Mouse (Mus musculus) limb, embryonic 11.5 days (tissue): ENCODE measurements around the gene Peli2. TPM values are rescaled to one million over a fixed set of nuclear protein-coding genes. Genes with fewer than 3 reads are reported as not detected.
A peak's percentile ranks its signal among the peaks of the same experiment; 100 is the strongest.

Source experiments
- ATAC-seq: fragments of 200-750 bp; cut with Nextera tagmentation; 2 replicates; pipeline ENCODE4 v1.8.0; 2017; ENCODE audit warnings: low read depth; ENCODE audit not compliant: insufficient number of reproducible peaks, low FRiP score, low TSS enrichment
- DNase-seq: peaks from one replicate; pipeline ENCODE4 v3.0.0-alpha.2; 2015; ENCODE audit warnings: low spot score
- H3K27ac ChIP-seq: fragments of 300-500 bp; sonication (generic); replicated peaks from 2 replicates; pipeline ENCODE4 v1.5.1; 2014; ENCODE audit warnings: low read depth, mild to moderate bottlenecking, low read length
- H3K27me3 ChIP-seq: fragments of 300-500 bp; sonication (generic); 2 replicates; pipeline ENCODE4 v1.6.1; 2014; ENCODE audit warnings: mild to moderate bottlenecking, low read length, mixed read lengths; ENCODE audit not compliant: control insufficient read depth, insufficient read depth
- H3K36me3 ChIP-seq: fragments of 300-500 bp; sonication (generic); 2 replicates; pipeline ENCODE4 v1.6.1; 2014; ENCODE audit warnings: mild to moderate bottlenecking, low read length, moderate library complexity, mixed read lengths; ENCODE audit not compliant: control insufficient read depth, insufficient read depth
- H3K4me1 ChIP-seq: fragments of 300-500 bp; sonication (generic); 2 replicates; pipeline ENCODE4 v1.6.1; 2014; ENCODE audit warnings: low read length, mixed read lengths; ENCODE audit not compliant: control insufficient read depth, insufficient read depth
- H3K4me2 ChIP-seq: fragments of 300-500 bp; sonication (generic); 2 replicates; pipeline ENCODE4 v1.6.1; 2014; ENCODE audit warnings: low read depth, mild to moderate bottlenecking, moderate library complexity; ENCODE audit not compliant: severe bottlenecking
- H3K4me3 ChIP-seq: fragments of 300-500 bp; sonication (generic); 2 replicates; pipeline ENCODE4 v1.5.1; 2014; ENCODE audit warnings: low read depth, low read length
- H3K9ac ChIP-seq: fragments of 300-500 bp; sonication (generic); 2 replicates; pipeline ENCODE4 v1.6.1; 2014; ENCODE audit warnings: mild to moderate bottlenecking, low read length
- H3K9me3 ChIP-seq: fragments of 300-500 bp; sonication (generic); 2 replicates; pipeline ENCODE4 v1.6.1; 2016; ENCODE audit warnings: low read length; ENCODE audit not compliant: control insufficient read depth
- WGBS: fragments of 180-500 bp; shearing (Covaris S2); extraction: QIAGEN DNeasy Blood & Tissue Kit; methylation state at CpG from one replicate; pipeline ENCODE4 v1.1.7; 2014; 5-methylcytosine and 5-hydroxymethylcytosine counted together
- polyA plus RNA-seq: library from polyadenylated mRNA; unstranded; fragments of >200 nt; fragmentation: Nextera tagmentation; extraction: Ambion mirVana; gene quantifications from 2 replicates; pipeline ENCODE4 v1.2.1, GENCODE M21; 2014

The Peli2 gene
- polyA plus RNA-seq, 1 experiment from 2014 or later, result 8.9 TPM

GRCm38 (mm10) chr14:48287581-48287980 lies 167.0 kb downstream of the Peli2 start:
- Histone ChIP-seq H3K9ac (no peak overlapping the region), H3K9me3 (no peaks in the 10 kb centered on the region), H3K4me3 (no peak overlapping the region), H3K27me3 (no peaks in the 10 kb centered on the region), H3K4me2 (no peak overlapping the region), H3K27ac (no peak overlapping the region), H3K36me3 (no peaks in the 10 kb centered on the region), H3K4me1 (no peaks in the 10 kb centered on the region)
- 91% methylated on average over 4 of the region's 4 CpGs for WGBS
- no peak for DNase-seq
- ATAC-seq, result no peak

DNA sequence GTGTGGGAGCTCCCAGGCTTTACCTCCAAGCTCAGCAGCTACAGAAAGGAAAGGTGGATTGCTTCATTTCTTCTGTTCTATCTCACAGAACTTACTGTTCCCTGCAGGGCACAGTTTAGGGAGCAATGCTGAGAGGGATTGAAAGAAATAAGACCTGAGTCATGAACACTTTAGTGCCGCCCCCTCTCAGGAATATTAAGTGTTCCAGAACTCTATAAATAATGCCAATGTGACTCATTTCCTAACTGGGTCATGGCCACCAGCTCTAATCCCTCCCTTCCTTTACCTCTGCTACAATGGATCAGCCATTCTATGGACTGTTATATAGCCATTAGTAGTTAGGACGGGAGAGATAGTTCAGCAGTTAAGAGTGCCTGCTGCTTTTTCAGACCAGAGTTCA lies 168.0 kb downstream of the Peli2 start:
- H3K4me2 ChIP-seq, result no peak overlapping the region
- H3K9ac ChIP-seq, result no peak overlapping the region
- H3K27me3 ChIP-seq, result no peaks in the 10 kb centered on the region
- H3K9me3 ChIP-seq, result no peaks in the 10 kb centered on the region
- WGBS, result 68% methylated on average over 2 of the region's 2 CpGs
- H3K4me1 ChIP-seq, result no peaks in the 10 kb centered on the region
- DNase-seq (no peak), ATAC-seq (no peak)
- no peaks in the 10 kb centered on the region for H3K36me3 ChIP-seq
- no peak overlapping the region for H3K27ac ChIP-seq
- H3K4me3 ChIP-seq, result no peak overlapping the region

GRCm38 (mm10) chr14:48289602-48290599 lies 169.3 kb downstream of the Peli2 start:
- DNase-seq (no peak), ATAC-seq (no peak)
- no peaks in the 10 kb centered on the region for H3K27me3 ChIP-seq
- H3K4me3 ChIP-seq, result no peak overlapping the region
- no peak overlapping the region for H3K4me2 ChIP-seq
- H3K9ac ChIP-seq, result no peak overlapping the region
- H3K4me1 ChIP-seq, result no peaks in the 10 kb centered on the region
- no peaks in the 10 kb centered on the region for H3K9me3 ChIP-seq
- H3K27ac ChIP-seq, result no peak overlapping the region
- no peaks in the 10 kb centered on the region for H3K36me3 ChIP-seq
- 86% methylated on average over 10 of the region's 10 CpGs for WGBS

DNA sequence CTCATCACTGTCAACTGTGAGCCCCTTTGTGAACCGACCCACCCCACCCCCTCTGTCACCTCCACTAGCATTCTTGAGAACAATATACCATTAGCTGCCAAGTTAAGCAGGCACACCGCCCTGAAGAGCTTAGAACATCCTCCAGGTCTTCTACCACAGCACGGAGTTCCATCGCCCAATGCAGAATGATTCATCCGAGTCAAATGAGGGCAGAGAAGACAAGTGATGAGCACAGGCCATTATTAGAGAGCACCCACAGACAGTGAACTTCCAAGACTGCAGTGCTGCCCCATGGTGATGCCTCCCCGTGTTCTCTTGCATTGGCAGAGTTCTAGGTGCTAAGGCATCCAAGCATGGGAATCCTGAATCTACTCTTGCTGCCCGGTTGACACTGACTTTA lies 172.9 kb downstream of the Peli2 start:
- H3K4me3 ChIP-seq, result no peak overlapping the region
- no peaks in the 10 kb centered on the region for H3K36me3 ChIP-seq
- H3K27ac ChIP-seq, result no peak overlapping the region
- H3K9me3 ChIP-seq, result no peaks in the 10 kb centered on the region
- H3K27me3 ChIP-seq, result no peaks in the 10 kb centered on the region
- H3K4me1 ChIP-seq, result no peaks in the 10 kb centered on the region
- H3K9ac ChIP-seq, result no peak overlapping the region
- H3K4me2 ChIP-seq, result no peak overlapping the region
- DNase-seq, result no peak
- no peak for ATAC-seq
- 91% methylated on average over 7 of the region's 7 CpGs for WGBS

GRCm38 (mm10) chr14:48295410-48295809 lies 174.8 kb downstream of the Peli2 start:
- no peak overlapping the region for H3K4me2 ChIP-seq

GRCm38 (mm10) chr14:48295815-48296271 lies 175.2 kb downstream of the Peli2 start:
- Histone ChIP-seq H3K4me1 (no peaks in the 10 kb centered on the region), H3K4me3 (no peak overlapping the region)
- ATAC-seq, result no peak

More at GRCm38 (mm10) chr14:48295410-48295809, 174.8 kb downstream of the Peli2 start:
- H3K27me3 ChIP-seq, result no peaks in the 10 kb centered on the region
- no peak overlapping the region for H3K9ac ChIP-seq
- H3K9me3 ChIP-seq, result no peaks in the 10 kb centered on the region
- ATAC-seq (no peak), DNase-seq (no peak)
- no peaks in the 10 kb centered on the region for H3K4me1 ChIP-seq
- no peaks in the 10 kb centered on the region for H3K36me3 ChIP-seq
- no peak overlapping the region for H3K27ac ChIP-seq
- H3K4me3 ChIP-seq, result no peak overlapping the region
- 52% methylated on average over 5 of the region's 5 CpGs for WGBS

DNA sequence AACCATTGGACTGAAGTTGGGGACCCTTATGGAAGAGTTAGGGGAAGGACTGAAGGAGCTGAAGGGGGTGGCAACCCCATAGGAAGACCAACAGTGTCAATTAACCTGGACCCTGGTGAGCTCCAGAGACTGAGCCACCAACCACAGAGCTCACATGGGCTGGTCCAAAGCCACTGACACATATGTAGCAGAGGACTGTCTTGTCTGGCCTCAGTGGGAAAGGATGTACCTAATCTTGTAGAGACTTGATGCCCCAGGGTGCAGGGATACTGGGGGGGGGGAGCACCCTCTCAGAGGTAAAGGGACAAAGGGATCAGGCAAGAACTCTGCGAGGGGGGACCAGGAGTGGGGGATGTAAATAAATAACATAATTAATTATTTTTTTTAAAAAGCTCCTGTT lies 176.2 kb downstream of the Peli2 start:
- WGBS, result 83% methylated on average over 1 of the region's 1 CpGs
- H3K4me1 ChIP-seq, result no peaks in the 10 kb centered on the region
- H3K4me3 ChIP-seq, result no peak overlapping the region
- H3K9ac ChIP-seq, result no peak overlapping the region
- no peak overlapping the region for H3K27ac ChIP-seq
- ATAC-seq (no peak), DNase-seq (no peak)
- H3K27me3 ChIP-seq, result no peaks in the 10 kb centered on the region
- no peaks in the 10 kb centered on the region for H3K36me3 ChIP-seq
- no peaks in the 10 kb centered on the region for H3K9me3 ChIP-seq
- no peak overlapping the region for H3K4me2 ChIP-seq

More at GRCm38 (mm10) chr14:48295815-48296271, 175.2 kb downstream of the Peli2 start:
- 20% methylated on average over 7 of the region's 7 CpGs for WGBS
- Histone ChIP-seq H3K27ac (no peak overlapping the region), H3K27me3 (no peaks in the 10 kb centered on the region), H3K4me2 (no peak overlapping the region), H3K9me3 (no peaks in the 10 kb centered on the region), H3K36me3 (no peaks in the 10 kb centered on the region), H3K9ac (no peak overlapping the region)
- DNase-seq, result no peak

DNA sequence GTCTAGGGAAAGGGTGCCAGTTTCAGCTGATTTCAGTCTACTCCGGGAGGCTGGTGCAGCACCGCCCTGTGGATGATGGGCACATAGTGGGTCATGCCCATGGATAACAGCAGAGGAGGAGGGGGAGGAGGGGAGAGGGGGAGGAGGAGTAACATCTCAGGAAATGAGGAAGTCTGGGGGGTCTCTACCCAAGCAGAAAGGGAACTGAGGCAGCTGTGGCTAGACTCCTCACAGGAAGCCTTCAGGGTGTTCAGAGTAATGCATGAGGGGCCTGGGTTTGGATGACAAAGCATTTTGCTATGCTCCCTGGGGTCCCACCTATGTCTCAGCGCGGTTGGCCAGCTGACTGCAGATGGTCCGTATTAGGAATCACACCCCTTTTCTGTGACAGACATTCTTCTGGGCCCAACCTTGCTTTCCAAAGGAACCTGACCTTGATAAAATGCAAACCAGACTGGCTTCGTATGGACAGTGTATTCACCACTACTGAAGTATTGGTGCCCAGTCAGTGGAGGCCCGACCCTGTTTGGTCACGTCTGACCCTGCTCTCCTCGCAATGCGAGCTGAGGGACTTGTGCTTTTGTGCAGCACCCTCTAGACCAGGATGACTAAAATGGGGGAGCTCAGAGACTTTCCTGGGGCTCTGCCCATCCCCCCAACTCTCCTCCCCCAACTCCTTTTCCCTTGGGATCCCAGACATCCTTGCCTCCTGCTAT lies 182.0 kb downstream of the Peli2 start:
- ATAC-seq, result 0 out of 2 replicates have a peak, but pooled peaks have one; percentile 67
- no peak overlapping the region for H3K9ac ChIP-seq
- 0 out of 2 replicates have a peak, but pooled peaks cover 5% of the 10 kb centered on the region for H3K4me1 ChIP-seq
- H3K27ac ChIP-seq, result no peak overlapping the region
- peak; percentile 29 for DNase-seq
- no peak overlapping the region for H3K4me3 ChIP-seq
- no peaks in the 10 kb centered on the region for H3K9me3 ChIP-seq
- H3K36me3 ChIP-seq, result no peaks in the 10 kb centered on the region
- no peak overlapping the region for H3K4me2 ChIP-seq
- 73% methylated on average over 10 of the region's 10 CpGs for WGBS
- no peaks in the 10 kb centered on the region for H3K27me3 ChIP-seq
